Mouse (Mus musculus): ENCODE measurements around the gene Ssmem1.

Ssmem1 gene

GRCm38 (mm10) chr6:30554621-30555170 lies 45.0 kb downstream of the Ssmem1 start:
- peak; percentile 90 for DNase-seq

DNA sequence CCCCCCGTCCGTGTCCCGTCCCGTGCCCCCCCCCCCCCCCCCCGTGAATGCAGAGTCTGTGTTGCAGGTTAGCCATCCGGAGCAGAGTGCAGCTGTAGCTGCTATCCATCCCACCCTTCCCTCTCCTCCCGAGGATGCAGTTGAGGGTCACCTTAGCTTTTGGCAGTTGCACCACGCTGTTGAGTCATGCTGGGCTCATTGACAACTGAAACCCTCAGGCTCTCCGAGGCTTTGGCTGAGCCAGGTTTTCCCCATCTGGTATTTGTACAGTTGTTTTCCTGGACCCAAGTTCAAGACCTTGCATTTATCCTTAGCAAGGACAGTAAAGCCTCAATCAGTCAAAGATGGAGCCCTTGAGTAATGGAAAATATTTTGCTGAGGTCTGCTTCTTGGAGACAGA lies 46.4 kb downstream of the Ssmem1 start:
- peak; percentile 95 for DNase-seq

GRCm38 (mm10) chr6:30559726-30560125 lies 50.1 kb downstream of the Ssmem1 start:
- DNase-seq = peak; percentile 74

- no peak for DNase-seq
Observed at GRCm38 (mm10) chr6:30562132-30562531, 52.5 kb downstream of the Ssmem1 start.

DNA sequence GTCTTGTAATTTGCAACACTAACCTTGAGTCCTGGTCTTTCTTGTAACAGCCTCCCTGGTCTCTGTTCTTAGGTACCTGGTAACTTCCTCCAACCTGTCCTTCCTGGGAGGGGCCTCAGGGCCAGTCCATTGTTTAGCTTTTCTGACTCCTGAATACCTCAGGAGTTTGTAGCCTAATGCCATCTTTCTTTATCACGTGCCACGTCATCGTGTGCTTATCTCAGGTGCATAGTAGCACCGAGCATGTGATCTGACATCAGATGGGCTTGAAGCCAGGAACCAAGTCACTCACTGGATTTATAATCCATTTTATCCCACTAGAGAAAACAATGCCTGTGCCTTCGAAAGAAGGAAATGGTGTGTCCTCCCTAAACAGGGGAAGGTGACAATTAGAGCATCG lies 53.9 kb downstream of the Ssmem1 start:
- DNase-seq = no peak

- no peak for DNase-seq
Observed at GRCm38 (mm10) chr6:30564051-30564450, 54.4 kb downstream of the Ssmem1 start.

DNA sequence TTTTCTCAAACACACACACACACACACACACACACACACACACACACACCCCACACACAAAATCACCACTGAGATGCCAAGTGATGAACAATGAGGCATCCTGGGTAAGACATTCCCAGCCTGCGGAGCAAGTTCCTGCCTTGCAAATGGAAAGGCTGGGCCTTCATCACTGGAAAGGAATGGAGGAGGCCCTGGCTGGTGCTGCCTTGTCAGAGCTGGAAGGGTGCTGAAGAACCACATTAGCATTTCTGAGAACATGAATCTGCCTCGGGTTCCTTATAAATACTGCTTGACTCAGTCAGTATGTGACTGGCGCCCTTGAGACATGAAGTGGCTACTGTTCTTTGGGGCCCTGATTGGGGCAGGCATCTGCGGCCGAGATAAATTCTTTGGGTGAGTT lies 58.4 kb downstream of the Ssmem1 start, which contains the start of gene Cpa4:
Gene Cpa4 (plus strand): TSS at position 301 of the 400 bp plus-strand sequence.
- no peak for DNase-seq

- no peak for DNase-seq
Observed at GRCm38 (mm10) chr6:30569331-30569730, 59.7 kb downstream of the Ssmem1 start.

Data from heart, adult 11 months (tissue).